In the genomic region with DNA sequence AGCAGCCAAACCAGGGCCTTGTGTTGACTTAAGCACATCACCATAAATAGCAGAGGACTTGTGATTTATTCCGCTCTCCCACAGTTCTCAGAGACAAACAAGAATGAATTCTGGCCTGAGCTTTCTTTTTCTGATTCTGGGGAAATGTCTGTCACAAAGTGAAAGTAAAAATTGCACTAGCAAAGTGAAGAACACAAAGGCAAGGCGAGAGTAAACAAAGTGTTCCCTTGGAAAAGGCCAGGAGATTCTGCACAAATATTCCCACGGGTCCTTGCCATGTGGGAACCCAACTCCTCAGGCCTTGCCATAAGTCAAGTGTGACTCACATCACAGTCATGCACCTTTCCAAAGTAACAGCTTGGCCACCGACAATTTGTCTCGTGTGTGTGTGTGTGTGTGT, we compare ENCODE assay signal across 15 mouse cellular contexts. TPM values are rescaled to one million over a fixed set of nuclear protein-coding genes. Genes with fewer than 3 reads are reported as not detected.
DNase-seq lines count a peak whose midpoint lies in the region; ATAC-seq lines count a peak whose summit lies in the region.
"Had no signal": no experiment of that assay in that cellular context is flagged by ENCODE, and none has a peak within 500 bp of the region (broad histone marks: within the 10 kb centered on the region; RNA-seq: fewer than 3 reads in every experiment).

No protein-coding gene starts in this region.

- ATAC-seq in kidney, embryonic 16.5 days (ENCODE audit: low FRiP score, low TSS enrichment) = peak; percentile 7; the same call in 1 of the 2 replicates
- ATAC-seq in midbrain, embryonic 15.5 days (replicated peaks) = no peak
- ATAC-seq: forebrain, embryonic 16.5 days had no signal

- 0 out of 2 replicates have a peak, but pooled peaks cover 10% of the 10 kb centered on the region for H3K4me1 ChIP-seq in kidney, embryonic 16.5 days (ENCODE audit: insufficient read depth, low read length)
- H3K4me1 ChIP-seq in midbrain, embryonic 15.5 days = no peaks in the 10 kb centered on the region

- peak; percentile 92 for DNase-seq in heart, adult 11 months
- DNase-seq in heart, postnatal 14 days = no peak
- peak; percentile 93 for DNase-seq in 3T3-L1 (ENCODE audit: low read depth, low spot score)
- peak; percentile 7 for DNase-seq in adrenal gland, postnatal 25 days
- DNase-seq in right cerebral cortex, adult 2 months (ENCODE audit: low spot score in 2 of 2) = no peak
- DNase-seq in urinary bladder, postnatal 14 days (ENCODE audit: low spot score) = no peak
- DNase-seq: cerebellum, adult 11-12 months; left cerebral cortex, postnatal 4 days had no signal

- H3K4me2 ChIP-seq in kidney, embryonic 16.5 days (replicated peaks; ENCODE audit: low read depth, low read length) = no peak overlapping the region
- H3K4me2 ChIP-seq in midbrain, embryonic 15.5 days = no peak overlapping the region
- H3K4me2 ChIP-seq: heart, embryonic 15.5 days had no signal

- H3K36me3 ChIP-seq in kidney, embryonic 16.5 days (ENCODE audit: insufficient read depth, low read length) = peaks cover 17% of the 10 kb centered on the region
- peaks cover 33% of the 10 kb centered on the region for H3K36me3 ChIP-seq in midbrain, embryonic 15.5 days (replicated peaks)

- intact Hi-C loops in heart, postnatal 14 days (cut with DNase I) = no loop called here

- H3K27me3 ChIP-seq in kidney, embryonic 16.5 days (ENCODE audit: insufficient read depth, low read length) = no peaks in the 10 kb centered on the region
- no peaks in the 10 kb centered on the region for H3K27me3 ChIP-seq in midbrain, embryonic 15.5 days (replicated peaks)
- H3K27me3 ChIP-seq: CH12.LX; heart, embryonic 15.5 days had no signal

- no peaks in the 10 kb centered on the region for H3K9me3 ChIP-seq in kidney, embryonic 16.5 days (ENCODE audit: low read length)
- no peaks in the 10 kb centered on the region for H3K9me3 ChIP-seq in midbrain, embryonic 15.5 days
- H3K9me3 ChIP-seq: heart, embryonic 15.5 days had no signal

- peak overlapping the region; percentile 82 for H3K27ac ChIP-seq in kidney, embryonic 16.5 days (ENCODE audit: low read length)
- no peak overlapping the region for H3K27ac ChIP-seq in midbrain, embryonic 15.5 days
- H3K27ac ChIP-seq: heart, embryonic 15.5 days had no signal

- H3K4me3 ChIP-seq in kidney, embryonic 16.5 days (ENCODE audit: low read length) = no peak overlapping the region
- no peak overlapping the region for H3K4me3 ChIP-seq in midbrain, embryonic 15.5 days
- H3K4me3 ChIP-seq: heart, embryonic 15.5 days had no signal

- WGBS in kidney, embryonic 16.5 days = 65% methylated on average over 5 of the region's 5 CpGs
- 95% methylated on average over 4 of the region's 5 CpGs for WGBS in midbrain, embryonic 15.5 days

- H3K9ac ChIP-seq in kidney, embryonic 16.5 days (replicated peaks; ENCODE audit: low read length) = no peak overlapping the region
- H3K9ac ChIP-seq in midbrain, embryonic 15.5 days = no peak overlapping the region
- H3K9ac ChIP-seq: heart, embryonic 15.5 days had no signal

RNA-seq across cellular contexts. Expression of gene U90926, which starts 9.5 kb away (rescaled TPM):
- total RNA-seq in heart, postnatal 14 days (2021) = not detected
- total RNA-seq in adrenal gland, postnatal 25 days (2021) = not detected in 2 replicates
- 0.37 and 0.45 TPM in 2 replicates for polyA plus RNA-seq in kidney, embryonic 16.5 days (2015; fragmentation: Nextera tagmentation; extraction: Ambion mirVana)
- not detected in 2 replicates for polyA plus RNA-seq in midbrain, embryonic 15.5 days (2015; fragmentation: Nextera tagmentation; extraction: Ambion mirVana)
- total RNA-seq: CH12.LX; left cerebral cortex, postnatal 4 days had no signal
- polyA plus RNA-seq: embryonic facial prominence, embryonic 11.5 days; forebrain, embryonic 16.5 days; heart, embryonic 15.5 days; stomach, embryonic 14.5 days had no signal

RNA-seq across cellular contexts. Expression of gene Ppef2, which starts 50.4 kb away (rescaled TPM):
- total RNA-seq in heart, postnatal 14 days (2021) = not detected
- 0.18 TPM in 1 of 2 replicates, not detected in the other for total RNA-seq in adrenal gland, postnatal 25 days (2021)
- 0.10 and 0.37 TPM in 2 replicates for polyA plus RNA-seq in kidney, embryonic 16.5 days (2015; fragmentation: Nextera tagmentation; extraction: Ambion mirVana)
- 0.50 and 0.99 TPM in 2 replicates for polyA plus RNA-seq in midbrain, embryonic 15.5 days (2015; fragmentation: Nextera tagmentation; extraction: Ambion mirVana)
- polyA plus RNA-seq: embryonic facial prominence, embryonic 11.5 days; heart, embryonic 15.5 days had no signal

Comparison
In these comparisons a context has a peak if more than half of its experiments do, and no peak if none do; other contexts are left out.
1. DNase-seq: peak in heart, adult 11 months (single experiment), 3T3-L1 (single experiment) and adrenal gland, postnatal 25 days (single experiment); none in heart, postnatal 14 days (0 of 2), right cerebral cortex, adult 2 months (0 of 2) and urinary bladder, postnatal 14 days (single experiment).